Mouse (Mus musculus): ENCODE measurements around the gene Olfr1416.
"Not testable (repeated sequence)": the region's sequence is repeated elsewhere in the genome, so short reads cannot be mapped to it uniquely, and the experiment has no call there.

Gene Olfr1416

GRCm38 (mm10) chr1:92485013-92485412 is at the start of gene Olfr1416:
Olfr1416 (minus strand) TSS chr1:92485113.
- no peak for DNase-seq (ENCODE audit: low read depth, low spot score)

GRCm38 (mm10) chr1:92523764-92524163 is 38.9 kb upstream of the Olfr1416 start:
- DNase-seq (ENCODE audit: low read depth, low spot score): no peak

GRCm38 (mm10) chr1:92521376-92521775 is 36.5 kb upstream of the Olfr1416 start:
- DNase-seq (ENCODE audit: low read depth, low spot score): peak; percentile 80

- DNase-seq (ENCODE audit: low read depth, low spot score): no peak
Observed at GRCm38 (mm10) chr1:92519046-92519445, 34.1 kb upstream of the Olfr1416 start.

- no peak for DNase-seq (ENCODE audit: low read depth, low spot score)
Observed at GRCm38 (mm10) chr1:92518561-92518960, 33.6 kb upstream of the Olfr1416 start, which contains the start of gene Olfr1414. Olfr1414 (minus strand) TSS chr1:92518661.

GRCm38 (mm10) chr1:92515390-92515789 is 30.5 kb upstream of the Olfr1416 start:
- DNase-seq (ENCODE audit: low read depth, low spot score): no peak

GRCm38 (mm10) chr1:92511646-92512045 is 26.7 kb upstream of the Olfr1416 start:
- not testable (repeated sequence) for DNase-seq (ENCODE audit: low read depth, low spot score)

- DNase-seq (ENCODE audit: low read depth, low spot score): no peak
Observed at GRCm38 (mm10) chr1:92496001-92496400, 11.1 kb upstream of the Olfr1416 start, which contains the start of gene Olfr1415. Olfr1415 (minus strand) TSS chr1:92496101.

GRCm38 (mm10) chr1:92474066-92474578 is 10.8 kb downstream of the Olfr1416 start:
- DNase-seq (ENCODE audit: low read depth, low spot score): no peak

- peak; percentile 92 for DNase-seq (ENCODE audit: low read depth, low spot score)
Observed at GRCm38 (mm10) chr1:92473165-92474041, 11.5 kb downstream of the Olfr1416 start, which contains the start of gene Ndufa10. Ndufa10 (minus strand) TSS chr1:92473860.

- no peak for DNase-seq (ENCODE audit: low read depth, low spot score)
Observed at GRCm38 (mm10) chr1:92468891-92469290, 16.0 kb downstream of the Olfr1416 start.

GRCm38 (mm10) chr1:92458416-92458815 is 26.5 kb downstream of the Olfr1416 start:
- no peak for DNase-seq (ENCODE audit: low read depth, low spot score)

GRCm38 (mm10) chr1:92457758-92458157 is 27.2 kb downstream of the Olfr1416 start:
- no peak for DNase-seq (ENCODE audit: low read depth, low spot score)

- peak; percentile 73 for DNase-seq (ENCODE audit: low read depth, low spot score)
Observed at GRCm38 (mm10) chr1:92453751-92454445, 31.0 kb downstream of the Olfr1416 start.

GRCm38 (mm10) chr1:92448293-92448692 is 36.6 kb downstream of the Olfr1416 start:
- DNase-seq (ENCODE audit: low read depth, low spot score): peak; percentile 55

- peak; percentile 19 for DNase-seq (ENCODE audit: low read depth, low spot score)
Observed at GRCm38 (mm10) chr1:92441453-92442063, 43.4 kb downstream of the Olfr1416 start.

GRCm38 (mm10) chr1:92440066-92440750 is 44.7 kb downstream of the Olfr1416 start:
- DNase-seq (ENCODE audit: low read depth, low spot score): peak; percentile 20

- DNase-seq (ENCODE audit: low read depth, low spot score): peak; percentile 43
Observed at GRCm38 (mm10) chr1:92437678-92438271, 47.1 kb downstream of the Olfr1416 start.

GRCm38 (mm10) chr1:92436831-92437321 is 48.0 kb downstream of the Olfr1416 start:
- DNase-seq (ENCODE audit: low read depth, low spot score): no peak

- DNase-seq (ENCODE audit: low read depth, low spot score): no peak
Observed at GRCm38 (mm10) chr1:92434986-92435385, 49.9 kb downstream of the Olfr1416 start.

All from 3T3-L1 (cell line).